Mouse (Mus musculus) gastrocnemius, adult 18-20 months (tissue): ENCODE data around the gene Nos1. TPM values are rescaled to one million over a fixed set of nuclear protein-coding genes. Genes with fewer than 3 reads are reported as not detected.

Experiments
- DNase-seq: peaks from one replicate; pipeline ENCODE4 v3.0.0; 2021; ENCODE audit warnings: low spot score
- total RNA-seq, 2 experiments: library from RNA; stranded (reverse); gene quantifications; 2 replicates each; pipeline ENCODE4 v1.2.3; 2021

The Nos1 gene
- total RNA-seq, 2 experiments from 2014 or later = 64.3 to 71.9 TPM

DNA sequence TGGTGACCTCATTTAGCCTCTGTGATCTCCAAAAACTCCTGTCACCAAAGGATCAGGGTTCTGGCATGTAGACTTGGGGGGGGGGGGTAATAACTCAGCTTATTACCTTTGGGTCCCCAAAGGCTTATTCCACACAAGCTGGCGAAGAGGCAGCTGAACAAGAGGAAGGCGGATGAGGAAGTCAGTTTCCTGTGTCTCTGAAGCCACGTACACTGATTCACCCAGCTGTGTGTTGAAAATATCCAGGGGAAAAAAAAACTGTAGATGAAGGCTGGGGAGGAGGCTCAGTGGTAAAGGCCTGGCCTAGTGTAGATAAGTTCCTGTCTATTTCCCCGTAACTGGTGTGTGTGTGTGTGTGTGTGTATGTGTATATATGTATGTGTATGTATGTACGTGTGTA lies 110.7 kb downstream of the Nos1 start:
- DNase-seq = no peak

DNA sequence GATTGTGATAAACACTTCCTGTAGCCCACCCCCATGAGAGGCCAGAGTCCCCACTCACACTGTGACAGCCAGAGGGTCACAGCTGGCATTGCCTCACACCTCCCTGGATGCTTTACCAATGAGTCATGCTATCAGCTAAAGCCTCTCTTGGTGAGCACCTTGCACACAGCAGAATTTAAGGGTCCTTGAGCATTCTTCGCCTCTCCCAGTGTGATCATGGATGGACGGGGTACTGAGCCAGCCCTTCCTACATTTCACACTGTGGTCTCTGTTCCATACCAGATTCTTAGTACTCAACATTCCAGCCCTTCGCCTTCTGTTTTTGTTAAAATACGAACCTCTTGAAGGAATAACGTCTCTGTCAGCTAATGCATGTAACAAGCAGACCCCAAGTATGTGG lies 113.2 kb downstream of the Nos1 start:
- no peak for DNase-seq

GRCm38 (mm10) chr5:117898055-117898806 lies 117.4 kb downstream of the Nos1 start:
- no peak for DNase-seq

DNA sequence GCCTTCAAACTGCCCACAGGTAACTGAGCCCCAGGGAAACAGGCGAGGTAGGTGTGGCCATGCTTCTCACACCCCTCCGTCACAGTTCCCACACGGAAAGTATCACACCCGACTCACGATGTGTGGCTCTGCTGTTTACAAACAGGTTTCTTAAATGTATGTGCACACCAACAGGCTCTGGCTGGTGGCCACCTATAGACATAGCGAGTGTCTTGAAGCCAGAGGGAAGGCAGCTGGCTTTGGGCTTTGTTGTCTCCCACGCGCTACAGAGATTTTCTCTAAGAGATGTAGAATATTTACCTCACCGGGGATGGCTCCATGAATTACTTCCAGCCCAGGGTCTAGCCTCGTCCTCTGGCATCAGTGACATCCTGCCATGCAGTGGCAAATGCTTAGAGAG lies 118.5 kb downstream of the Nos1 start:
- DNase-seq = no peak

DNA sequence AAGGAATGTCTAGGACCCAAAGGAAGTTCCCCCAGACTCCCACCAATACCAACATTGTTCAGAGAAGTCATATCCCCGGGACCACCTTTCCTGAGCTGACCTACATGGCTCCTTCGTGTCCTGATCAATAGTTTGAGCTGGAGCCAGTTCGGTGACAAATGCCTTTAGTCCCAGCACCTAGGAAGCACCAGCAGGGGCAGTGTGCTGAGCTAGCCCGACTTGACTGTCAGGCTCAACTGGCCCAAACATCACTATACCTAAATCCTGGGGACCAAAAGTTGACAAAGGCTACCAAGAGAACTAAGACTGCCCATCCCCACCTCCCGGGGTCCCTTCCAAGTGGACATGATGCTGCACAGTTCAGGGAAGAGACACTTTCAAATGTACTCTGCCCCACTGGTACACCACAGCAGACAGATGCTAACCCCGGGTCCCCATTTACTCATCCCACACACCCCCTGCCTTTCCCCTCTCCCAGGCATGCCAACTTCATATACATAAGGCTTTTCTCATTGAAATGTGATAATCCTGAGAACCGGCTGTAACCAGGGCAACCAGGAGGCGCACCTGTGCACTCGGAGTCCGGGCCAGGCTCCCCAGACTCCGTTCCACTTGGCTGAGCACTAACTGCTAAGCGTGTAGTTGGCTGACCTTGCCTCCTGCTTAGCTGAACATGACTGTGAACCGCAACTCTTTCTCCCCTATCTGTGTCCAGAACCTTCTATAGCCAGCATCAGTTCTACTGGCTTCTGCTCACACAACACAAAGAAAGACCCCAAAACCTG lies 120.3 kb downstream of the Nos1 start:
- no peak for DNase-seq

DNA sequence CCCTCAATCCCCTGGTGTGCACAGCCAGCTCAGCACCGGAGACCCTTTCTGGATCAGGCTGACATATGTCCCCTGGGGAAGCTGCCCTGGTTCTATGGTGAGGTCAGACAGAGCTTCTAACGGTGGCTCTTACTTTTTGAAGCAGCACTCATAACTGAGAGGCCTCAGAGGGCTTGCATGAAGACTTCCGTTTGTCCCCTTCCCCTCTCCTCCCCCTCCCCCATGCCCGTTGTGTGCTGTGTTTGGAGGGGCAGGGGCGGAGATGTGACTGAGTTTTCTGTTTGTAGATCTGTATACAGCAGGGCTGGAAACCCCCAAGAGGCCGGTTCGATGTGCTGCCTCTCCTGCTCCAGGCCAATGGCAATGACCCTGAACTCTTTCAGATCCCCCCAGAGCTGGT lies 122.7 kb downstream of the Nos1 start:
- DNase-seq = no peak

DNA sequence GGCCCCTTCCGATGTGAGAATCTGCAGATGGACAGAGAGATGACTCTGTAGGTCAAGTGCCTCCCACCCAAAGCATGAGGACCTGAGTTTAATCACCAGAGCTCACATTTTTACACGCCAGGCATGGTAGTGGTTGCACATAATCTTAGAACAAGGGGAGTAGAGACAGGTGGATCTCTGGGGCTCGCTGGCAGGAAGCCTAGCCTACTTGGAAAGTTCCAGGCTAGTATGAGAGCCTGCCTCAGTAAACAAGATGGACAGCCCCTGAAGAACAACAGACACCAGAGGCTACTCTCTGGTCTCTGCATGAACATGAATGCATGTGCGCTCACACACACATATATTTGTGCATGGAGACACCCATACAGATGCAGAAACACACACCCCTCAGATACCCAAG lies 124.9 kb downstream of the Nos1 start:
- DNase-seq = no peak

- DNase-seq = no peak
Observed at GRCm38 (mm10) chr5:117909524-117909923, 128.7 kb downstream of the Nos1 start.

DNA sequence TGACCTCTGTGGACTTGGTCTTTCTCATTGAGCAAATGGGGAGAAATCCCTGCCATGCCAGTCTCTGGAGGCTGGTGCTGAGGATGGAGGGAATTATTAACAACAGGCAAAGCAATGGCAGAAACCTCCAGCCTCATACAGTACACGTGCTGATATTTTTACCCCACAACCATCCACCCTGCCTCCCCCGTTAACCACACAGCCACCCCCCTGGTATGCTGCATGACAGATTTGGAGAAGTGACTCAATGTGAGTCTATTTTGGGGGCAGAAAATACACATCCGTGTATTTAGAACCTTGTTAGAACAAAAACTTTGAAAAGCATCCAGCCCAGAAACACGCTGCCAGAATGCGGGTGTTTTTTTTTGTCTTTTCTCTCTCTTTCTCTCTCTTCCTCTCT lies 135.5 kb downstream of the Nos1 start:
- no peak for DNase-seq

DNA sequence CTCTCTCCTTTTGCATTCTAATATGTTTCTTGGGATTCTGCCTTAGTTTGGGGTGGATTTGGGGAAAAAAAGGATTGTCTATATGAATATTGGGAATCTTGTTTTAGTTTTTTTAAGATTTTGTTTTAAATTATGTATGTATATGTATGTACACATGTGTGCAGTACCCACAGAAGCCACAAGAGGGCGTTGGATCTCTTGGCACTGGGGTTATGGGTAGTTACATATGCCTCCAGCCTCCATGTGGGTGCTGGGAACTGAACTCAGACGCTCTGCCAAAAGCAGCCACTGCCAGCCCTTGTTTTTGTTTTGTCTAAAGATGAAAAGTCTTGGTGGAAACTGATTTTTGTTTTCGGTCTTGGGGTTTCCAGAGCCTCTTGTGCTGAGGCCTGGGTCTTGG lies 136.1 kb downstream of the Nos1 start:
- no peak for DNase-seq

- DNase-seq = no peak
Observed at GRCm38 (mm10) chr5:117921786-117922528, 141.1 kb downstream of the Nos1 start.

GRCm38 (mm10) chr5:117923688-117924087 lies 142.9 kb downstream of the Nos1 start:
- no peak for DNase-seq

DNA sequence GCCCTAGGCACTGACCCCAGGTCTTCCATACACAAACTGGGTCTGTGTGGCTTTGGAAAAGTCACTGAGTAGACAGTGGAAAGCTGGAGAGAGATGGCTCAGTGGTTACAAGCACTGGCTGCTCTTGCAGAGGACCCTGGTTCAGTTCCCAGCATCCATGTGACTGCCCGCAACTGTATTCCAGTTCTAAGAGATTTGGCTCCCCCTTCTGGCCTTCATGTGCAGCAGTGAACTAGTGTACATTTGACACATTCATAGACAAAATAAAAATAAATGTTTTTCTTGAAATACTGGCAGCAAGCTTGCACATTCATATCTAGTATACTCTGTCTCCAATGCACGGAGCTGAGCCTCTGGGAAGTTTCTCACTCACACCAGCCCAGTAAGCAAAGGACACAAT lies 147.7 kb downstream of the Nos1 start:
- no peak for DNase-seq

GRCm38 (mm10) chr5:117932222-117932621 lies 151.4 kb downstream of the Nos1 start:
- no peak for DNase-seq

DNA sequence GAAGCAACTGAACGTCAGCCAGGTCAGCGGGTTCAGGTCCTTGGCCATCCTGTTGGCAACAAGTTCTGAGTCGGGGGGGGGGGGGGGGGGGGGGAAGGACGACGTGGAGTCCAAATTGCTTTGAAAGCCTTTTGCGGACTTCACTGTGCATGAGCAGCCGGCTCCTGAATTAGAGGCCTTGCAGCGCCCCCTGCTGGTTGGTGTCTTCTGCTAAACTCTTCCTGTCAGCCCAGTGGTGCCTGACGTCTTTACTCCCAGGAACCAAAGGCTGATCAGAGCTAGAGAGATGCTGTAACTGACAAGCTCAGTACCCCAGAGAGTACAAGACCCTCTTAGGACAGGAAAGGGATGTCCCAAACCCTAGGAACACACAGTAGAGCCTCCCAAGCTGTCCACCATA lies 152.0 kb downstream of the Nos1 start:
- DNase-seq = peak; percentile 85

DNA sequence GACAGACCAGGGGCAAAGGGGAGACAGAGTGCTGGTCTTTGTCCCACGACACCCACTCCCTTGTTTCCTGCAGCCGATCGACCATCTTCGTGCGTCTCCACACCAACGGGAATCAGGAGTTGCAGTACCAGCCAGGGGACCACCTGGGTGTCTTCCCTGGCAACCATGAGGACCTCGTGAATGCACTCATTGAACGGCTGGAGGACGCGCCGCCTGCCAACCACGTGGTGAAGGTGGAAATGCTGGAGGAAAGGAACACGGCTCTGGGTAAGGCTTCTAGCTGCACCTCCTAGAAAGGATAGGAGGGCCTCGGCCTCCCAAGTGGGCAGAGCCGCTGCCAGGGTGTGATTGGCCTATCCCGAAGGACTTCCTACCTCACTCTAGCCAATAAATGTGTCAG lies 155.5 kb downstream of the Nos1 start:
- no peak for DNase-seq

GRCm38 (mm10) chr5:117937186-117937585 lies 156.4 kb downstream of the Nos1 start:
- DNase-seq = no peak

DNA sequence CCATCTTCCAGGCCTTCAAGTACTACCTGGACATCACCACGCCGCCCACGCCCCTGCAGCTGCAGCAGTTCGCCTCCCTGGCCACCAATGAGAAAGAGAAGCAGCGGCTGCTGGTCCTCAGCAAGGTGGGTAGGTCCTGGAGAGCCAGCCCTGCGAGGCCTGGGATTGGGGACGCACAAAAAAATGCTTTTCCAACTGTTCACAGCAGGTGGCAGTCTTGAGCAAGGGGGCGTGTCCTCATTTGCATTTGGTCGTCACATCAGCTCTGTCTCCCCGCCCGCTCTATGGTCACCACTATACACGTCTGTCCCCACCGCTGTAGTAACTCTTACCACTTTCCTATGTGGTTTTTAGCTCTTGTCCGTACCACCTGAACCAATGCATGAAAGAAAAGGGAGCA lies 157.3 kb downstream of the Nos1 start:
- DNase-seq = peak; percentile 49

- DNase-seq = no peak
Observed at GRCm38 (mm10) chr5:117939402-117939801, 158.6 kb downstream of the Nos1 start.

- no peak for DNase-seq
Observed at GRCm38 (mm10) chr5:117941552-117941951, 160.7 kb downstream of the Nos1 start.

DNA sequence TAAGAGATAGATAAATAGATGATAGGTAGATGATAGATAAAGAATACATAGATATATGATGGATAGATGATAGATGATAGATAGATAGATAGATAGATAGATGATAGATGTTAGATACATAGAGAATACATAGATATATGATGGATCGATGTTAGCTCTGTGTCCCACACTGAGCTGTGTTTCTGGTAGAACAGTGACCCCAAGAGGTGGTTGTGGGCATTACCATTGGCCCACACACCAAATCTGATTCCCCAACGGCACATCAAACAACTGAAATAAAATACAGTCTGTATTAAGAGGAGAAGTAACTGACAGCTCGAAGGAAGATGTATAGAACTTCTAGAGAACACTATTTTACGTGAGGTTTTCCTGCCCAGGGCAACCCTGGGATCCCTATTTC lies 165.8 kb downstream of the Nos1 start:
- peak; percentile 30 for DNase-seq

DNA sequence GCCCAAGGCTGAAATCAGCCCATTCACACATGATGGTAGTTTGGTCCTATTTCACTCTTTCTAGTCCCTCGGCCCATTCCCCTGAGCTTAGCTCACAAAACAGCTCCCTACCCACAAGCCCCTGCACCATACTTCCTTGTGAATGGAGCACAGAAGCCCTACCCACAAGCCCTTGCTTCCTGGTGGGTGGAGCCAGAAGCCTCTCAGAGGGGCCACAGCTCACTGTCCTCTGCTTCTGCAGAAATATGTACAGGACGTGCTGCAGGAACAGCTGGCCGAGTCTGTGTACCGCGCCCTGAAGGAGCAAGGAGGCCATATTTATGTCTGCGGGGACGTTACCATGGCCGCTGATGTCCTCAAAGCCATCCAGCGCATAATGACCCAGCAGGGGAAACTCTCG lies 168.6 kb downstream of the Nos1 start:
- DNase-seq = no peak
